Mouse (Mus musculus) ovary, postnatal 10 days (tissue): Measurements from ENCODE around the gene Abcb1a.
"Not testable (repeated sequence)": the region's sequence is repeated elsewhere in the genome, so short reads cannot be mapped to it uniquely, and the experiment has no call there.

Experiments used
- DNase-seq: peaks from one replicate; pipeline ENCODE4 v3.0.0; 2022; ENCODE audit warnings: low spot score

The Abcb1a gene

DNA sequence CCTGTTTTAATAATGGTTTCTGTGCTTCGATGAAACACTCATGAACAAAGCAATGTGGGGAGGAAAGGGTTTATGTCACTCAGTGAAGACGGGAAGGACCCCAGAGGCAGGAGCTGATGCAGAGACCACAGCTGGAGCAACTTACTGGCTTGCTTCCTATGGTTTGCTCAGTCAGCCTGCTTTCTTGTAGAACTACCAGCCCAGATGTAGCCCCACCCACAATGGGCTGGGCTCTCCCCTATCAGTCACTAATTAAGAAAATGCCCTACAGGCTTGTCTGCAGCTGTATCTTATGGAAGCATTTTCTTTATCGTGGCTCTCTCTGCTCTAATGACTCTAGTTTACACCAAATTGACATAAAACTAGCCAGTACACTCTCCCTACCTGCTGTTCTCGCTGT lies 67.9 kb downstream of the Abcb1a start:
- no peak for DNase-seq

DNA sequence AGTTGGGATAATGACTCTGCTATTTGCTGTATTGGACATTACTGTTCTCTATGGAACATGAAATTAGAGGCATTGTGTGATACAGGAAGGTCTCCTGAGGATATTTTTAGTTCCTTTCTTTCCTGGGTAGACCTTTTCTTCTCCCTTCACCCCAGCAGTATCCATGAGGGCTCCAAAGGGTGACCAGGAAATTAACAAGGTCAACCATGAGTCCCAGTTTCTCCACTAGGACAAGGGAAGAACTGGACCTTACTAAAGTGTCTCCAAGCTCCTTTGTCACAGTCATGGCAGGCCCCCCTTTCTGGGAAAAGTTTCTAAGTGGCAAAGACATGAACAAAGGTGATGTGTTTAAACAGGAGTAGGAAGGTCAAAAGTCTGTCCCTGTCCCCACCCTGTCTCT lies 72.8 kb downstream of the Abcb1a start:
- DNase-seq, result no peak

DNA sequence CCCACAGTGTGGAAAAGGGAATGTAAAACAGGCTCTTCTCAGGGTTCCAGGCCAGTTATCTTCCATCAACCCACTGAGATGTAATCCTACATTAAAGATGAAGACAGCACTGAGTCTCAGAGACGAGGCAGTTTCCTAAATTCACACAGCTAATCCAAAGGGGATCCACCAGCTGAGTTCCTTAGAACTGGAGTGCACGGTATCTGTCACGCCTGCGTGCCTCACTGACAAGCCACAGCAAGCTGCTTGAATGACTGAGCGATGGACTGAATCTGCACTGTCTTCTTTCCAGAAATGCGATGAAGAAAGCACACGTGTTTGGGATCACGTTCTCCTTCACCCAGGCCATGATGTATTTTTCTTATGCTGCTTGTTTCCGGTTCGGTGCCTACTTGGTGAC lies 73.4 kb downstream of the Abcb1a start:
- not testable (repeated sequence) for DNase-seq

DNA sequence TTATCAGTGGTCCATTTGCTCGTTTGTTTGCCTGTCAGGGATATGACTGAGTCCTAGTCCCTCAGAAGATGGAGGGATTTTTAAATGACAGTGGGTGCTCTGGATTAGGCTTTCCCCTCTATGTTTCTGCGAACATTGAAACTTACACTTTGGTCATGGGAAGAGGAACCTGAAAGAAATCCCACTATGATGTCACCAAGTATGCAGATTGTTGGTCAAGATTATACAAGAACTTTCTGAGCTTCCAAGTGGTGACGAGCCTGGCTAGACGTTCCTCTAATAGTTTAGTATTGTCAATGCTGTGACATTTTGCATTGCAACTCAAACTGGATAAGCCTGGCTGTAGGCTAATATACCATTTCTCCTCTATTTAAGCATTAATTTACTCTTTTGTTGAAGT lies 76.5 kb downstream of the Abcb1a start:
- no peak for DNase-seq

DNA sequence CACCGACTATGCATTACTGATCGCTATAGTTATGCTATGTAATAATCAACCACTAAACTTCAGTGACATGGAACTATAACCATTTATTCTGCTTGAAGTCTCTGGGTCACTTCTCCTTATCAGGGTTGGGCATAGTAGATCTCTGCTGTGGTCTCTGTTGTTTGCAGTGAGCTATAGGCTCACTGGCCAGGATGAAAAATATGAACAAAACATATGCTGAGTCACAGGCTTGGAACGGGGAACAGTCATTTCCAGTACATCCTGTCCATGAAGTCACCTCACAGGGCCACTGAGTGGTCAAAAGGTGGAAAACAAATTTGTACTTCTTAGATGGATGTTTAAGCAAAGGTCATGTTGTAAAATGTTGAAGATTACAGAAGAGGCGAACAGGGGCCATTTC lies 77.2 kb downstream of the Abcb1a start:
- no peak for DNase-seq

DNA sequence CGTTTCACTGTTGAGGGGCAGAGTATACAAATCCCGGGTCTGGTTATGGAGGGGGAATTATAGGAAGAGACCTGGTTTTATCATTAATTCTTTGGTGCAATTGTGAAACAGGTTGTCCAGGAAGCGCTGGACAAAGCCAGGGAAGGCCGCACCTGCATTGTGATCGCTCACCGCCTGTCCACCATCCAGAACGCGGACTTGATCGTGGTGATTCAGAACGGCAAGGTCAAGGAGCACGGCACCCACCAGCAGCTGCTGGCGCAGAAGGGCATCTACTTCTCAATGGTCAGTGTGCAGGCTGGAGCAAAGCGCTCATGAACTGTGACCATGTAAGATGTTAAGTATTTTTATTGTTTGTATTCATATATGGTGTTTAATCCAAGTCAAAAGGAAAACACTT lies 87.4 kb downstream of the Abcb1a start:
- DNase-seq, result not testable (repeated sequence)

DNA sequence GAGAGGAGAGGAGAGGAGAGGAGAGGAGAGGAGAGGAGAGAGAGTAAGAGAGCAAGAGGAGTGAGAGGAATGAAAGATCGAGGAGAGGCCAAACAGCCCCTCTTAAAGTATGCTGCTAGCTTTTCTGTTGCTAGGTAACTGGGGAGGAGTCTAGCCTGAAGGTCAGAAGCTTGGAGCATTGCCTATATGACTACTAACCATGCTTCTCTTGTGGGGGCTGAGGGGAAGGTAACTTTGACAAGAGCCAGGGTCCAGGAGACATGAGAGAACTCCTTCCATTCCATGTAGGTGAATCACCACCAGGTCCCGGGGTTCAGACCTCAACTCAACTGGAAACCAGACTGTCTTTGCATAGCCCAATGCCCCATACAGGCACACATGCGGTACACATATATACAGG lies 113.0 kb downstream of the Abcb1a start:
- DNase-seq, result no peak

DNA sequence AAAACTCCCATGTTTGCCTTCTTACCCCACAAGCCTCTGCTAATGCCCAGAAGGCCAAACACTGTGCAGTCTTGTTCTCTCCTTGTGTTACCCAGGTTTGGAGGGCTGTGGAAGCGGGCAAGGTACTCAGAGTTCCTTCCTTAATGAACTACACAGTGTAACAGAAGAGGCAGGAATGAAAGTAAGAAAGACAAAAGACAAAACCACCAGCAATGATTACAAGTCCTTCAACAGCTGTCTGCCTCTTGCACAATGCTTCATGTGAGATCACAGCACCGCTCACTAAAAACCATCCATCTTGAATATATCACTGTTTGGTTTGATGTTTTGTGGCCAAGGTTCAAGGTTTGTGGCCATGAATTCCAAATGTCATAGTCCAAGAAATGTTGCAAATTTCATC lies 118.4 kb downstream of the Abcb1a start:
- no peak for DNase-seq

DNA sequence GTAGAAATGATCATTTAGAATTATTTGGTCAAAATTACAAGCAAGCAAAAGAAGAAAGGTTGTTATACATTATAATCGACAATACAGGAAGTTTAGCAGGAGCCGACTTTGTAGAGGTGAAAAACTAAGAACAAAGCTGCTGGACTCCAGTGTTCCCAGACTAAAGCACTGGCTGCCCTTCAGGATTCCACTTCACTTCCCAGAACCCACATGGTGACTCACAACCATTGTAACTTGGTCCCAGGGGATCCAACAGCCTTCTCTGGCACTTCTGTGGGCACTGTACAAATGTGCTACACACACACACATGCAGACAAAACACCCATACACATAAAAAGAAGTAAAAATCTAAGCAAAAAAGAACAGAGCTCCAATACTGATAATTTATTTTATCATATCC lies 118.9 kb downstream of the Abcb1a start:
- no peak for DNase-seq

DNA sequence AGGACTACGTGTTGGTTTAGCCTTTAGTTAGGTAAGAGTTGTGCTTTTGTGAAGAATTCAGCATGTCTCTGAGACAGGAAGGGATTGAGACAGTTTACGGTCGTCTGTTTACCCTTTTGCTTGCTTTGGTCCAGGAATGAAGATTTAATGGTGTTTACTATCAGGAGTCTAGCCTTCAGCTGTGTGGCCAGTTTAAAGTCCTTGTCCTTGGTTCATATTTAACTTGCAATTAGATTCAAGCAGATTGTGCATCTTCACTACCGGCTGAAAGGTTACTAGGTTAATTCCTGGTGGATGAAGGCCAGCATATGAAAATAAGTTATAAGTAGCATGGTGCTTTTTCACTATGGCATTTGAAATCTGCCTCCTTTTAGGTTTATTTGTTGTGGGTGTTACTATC lies 132.4 kb downstream of the Abcb1a start:
- DNase-seq, result no peak
